In genomic region chr9:42264145-42264544, GRCm38 (mm10) we compare ENCODE assay signal across 8 mouse cellular contexts. TPM values are rescaled to one million over a fixed set of nuclear protein-coding genes. Genes with fewer than 3 reads are reported as not detected.
DNase-seq lines count a peak whose midpoint lies in the region; ATAC-seq lines count a peak whose summit lies in the region.

Sc5d (minus strand) TSS chr9:42264256.

- H3K27me3 ChIP-seq in hindbrain, embryonic 12.5 days, result no peaks in the 10 kb centered on the region

- no peaks in the 10 kb centered on the region for H3K9me3 ChIP-seq in hindbrain, embryonic 12.5 days (replicated peaks)

- under 1% methylated on average over 39 of the region's 49 CpGs for WGBS in hindbrain, embryonic 12.5 days

- H3K36me3 ChIP-seq in hindbrain, embryonic 12.5 days, result peaks cover 8% of the 10 kb centered on the region; the same call in 1 of the 2 replicates

- peak; percentile 99 for ATAC-seq in hindbrain, embryonic 12.5 days (ENCODE audit: low FRiP score)

- peak within 1 kb of the TSS; percentile 89 for H3K4me3 ChIP-seq in hindbrain, embryonic 12.5 days

- peak; percentile 94 for DNase-seq in Muller cell, postnatal 12 days (ENCODE audit: inconsistent ontology term)
- DNase-seq in cerebellum, adult 9-11 months, result peak; percentile 96
- peak; percentile 92 to 93 for DNase-seq in frontal cortex, postnatal 10 days (ENCODE audit: low spot score in 2 of 2)
- peak; percentile 88 to 96 for DNase-seq in layer of hippocampus, postnatal 14 days (ENCODE audit: low spot score in 2 of 2)
- peak; percentile 95 for DNase-seq in lung, postnatal 14 days
- DNase-seq in retina, adult 2 months (ENCODE audit: low read depth, low spot score), result peak; percentile 86
- peak; percentile 89 to 94 for DNase-seq in thymus, postnatal 36 days

- peak within 1 kb of the TSS; percentile 91 for H3K27ac ChIP-seq in hindbrain, embryonic 12.5 days

- H3K4me2 ChIP-seq in hindbrain, embryonic 12.5 days (replicated peaks), result peak within 1 kb of the TSS; percentile 72

- H3K4me1 ChIP-seq in hindbrain, embryonic 12.5 days, result peaks cover 23% of the 10 kb centered on the region

- H3K9ac ChIP-seq in hindbrain, embryonic 12.5 days, result peak within 1 kb of the TSS; percentile 92

RNA-seq across cellular contexts. Expression of gene Sc5d, which starts in this region (rescaled TPM):
- polyA plus RNA-seq in hindbrain, embryonic 12.5 days (2016; fragmentation: Nextera tagmentation; extraction: Ambion mirVana), result 67.4 and 71.9 TPM in 2 replicates
- total RNA-seq in layer of hippocampus, postnatal 14 days (2021), result 10 to 100 TPM; 61.7 to 68.2 TPM

Comparison
In these comparisons a context has a peak if more than half of its experiments do, and no peak if none do; other contexts are left out.
1. Peak in every context shown above with its lines: DNase-seq, ATAC-seq, H3K4me3 ChIP-seq and H3K27ac ChIP-seq.